Mouse (Mus musculus) midbrain, embryonic 10.5 days (tissue): ENCODE data around the gene Msh6. TPM values are rescaled to one million over a fixed set of nuclear protein-coding genes. Genes with fewer than 3 reads are reported as not detected.
"Not testable (repeated sequence)": the region's sequence is repeated elsewhere in the genome, so short reads cannot be mapped to it uniquely, and the experiment has no call there.

ENCODE experiments used
- DNase-seq: peaks from one replicate; pipeline ENCODE4 v3.0.0-alpha.2; 2017; ENCODE audit warnings: low spot score
- H3K27ac ChIP-seq: fragments of 300-500 bp; sonication (generic); replicated peaks from 2 replicates; pipeline ENCODE4 v1.5.1; 2016; ENCODE audit warnings: mild to moderate bottlenecking
- H3K27me3 ChIP-seq: fragments of 300-500 bp; sonication (generic); 2 replicates; pipeline ENCODE4 v1.6.1; 2016; ENCODE audit warnings: low read depth, mild to moderate bottlenecking; ENCODE audit not compliant: poor library complexity, severe bottlenecking
- H3K36me3 ChIP-seq: fragments of 300-500 bp; sonication (generic); 2 replicates; pipeline ENCODE4 v1.6.1; 2016; ENCODE audit warnings: mild to moderate bottlenecking, moderate library complexity
- H3K4me1 ChIP-seq: fragments of 300-500 bp; sonication (generic); 2 replicates; pipeline ENCODE4 v1.6.1; 2016
- H3K4me3 ChIP-seq: fragments of 300-500 bp; sonication (generic); 2 replicates; pipeline ENCODE4 v1.5.1; 2016; ENCODE audit warnings: mild to moderate bottlenecking, moderate library complexity
- H3K9me3 ChIP-seq: fragments of 300-500 bp; sonication (generic); replicated peaks from 2 replicates; pipeline ENCODE4 v1.6.1; 2016; ENCODE audit warnings: mild to moderate bottlenecking
- WGBS: fragments of 180-500 bp; shearing (Covaris S2); methylation state at CpG from one replicate; pipeline ENCODE4 v1.1.7; 2016; 5-methylcytosine and 5-hydroxymethylcytosine counted together
- polyA plus RNA-seq: library from polyadenylated mRNA; unstranded; fragments of >200 nt; fragmentation: Nextera tagmentation; extraction: Ambion mirVana; gene quantifications from 2 replicates; pipeline ENCODE4 v1.2.1, GENCODE M21; 2016

Gene Msh6
- polyA plus RNA-seq, 1 experiment from 2014 or later, result 95.8 TPM

GRCm38 (mm10) chr17:87971696-87972591 is 2.9 kb upstream of the Msh6 start:
- WGBS, result 89% methylated on average over 15 of the region's 15 CpGs
- H3K27me3 ChIP-seq, H3K9me3 ChIP-seq: not testable (repeated sequence)

GRCm38 (mm10) chr17:87972856-87973255 is 2.0 kb upstream of the Msh6 start:
- Histone ChIP-seq H3K27me3 (peaks cover 5% of the 10 kb centered on the region; the same call in 1 of the 2 replicates), H3K9me3 (no peaks in the 10 kb centered on the region), H3K4me1 (peaks cover 28% of the 10 kb centered on the region), H3K4me3 (no peak overlapping the region), H3K36me3 (peaks cover 15% of the 10 kb centered on the region), H3K27ac (no peak overlapping the region)
- no peak for DNase-seq
- WGBS, result 81% methylated on average over 5 of the region's 5 CpGs

More at GRCm38 (mm10) chr17:87971696-87972591, 2.9 kb upstream of the Msh6 start:
- not testable (repeated sequence) for H3K4me3 ChIP-seq, DNase-seq, H3K36me3 ChIP-seq, H3K27ac ChIP-seq
- H3K4me1 ChIP-seq, result peaks cover 23% of the 10 kb centered on the region

- peaks cover 21% of the 10 kb centered on the region for H3K36me3 ChIP-seq
- H3K27me3 ChIP-seq, result peaks cover 5% of the 10 kb centered on the region; the same call in 1 of the 2 replicates
- no peaks in the 10 kb centered on the region for H3K9me3 ChIP-seq
- 72% methylated on average over 10 of the region's 10 CpGs for WGBS
- H3K4me3 ChIP-seq, result 0 out of 2 replicates have a peak overlapping the region, but pooled peaks have one; percentile 99
- peaks cover 33% of the 10 kb centered on the region for H3K4me1 ChIP-seq
- H3K27ac ChIP-seq, result no peak overlapping the region
- no peak for DNase-seq
Measured at GRCm38 (mm10) chr17:87973261-87974167, 1.3 kb upstream of the Msh6 start.

GRCm38 (mm10) chr17:87975229-87975853 is 479 bp downstream of the Msh6 start:
- peak; percentile 65 for DNase-seq
- WGBS, result under 1% methylated on average over 65 of the region's 68 CpGs
- no peaks in the 10 kb centered on the region for H3K9me3 ChIP-seq
- peaks cover 36% of the 10 kb centered on the region for H3K4me1 ChIP-seq
- peak overlapping the region; percentile 96 for H3K27ac ChIP-seq
- H3K4me3 ChIP-seq, result peak overlapping the region; percentile 99
- peaks cover 39% of the 10 kb centered on the region for H3K36me3 ChIP-seq
- peaks cover 5% of the 10 kb centered on the region; the same call in 1 of the 2 replicates for H3K27me3 ChIP-seq

GRCm38 (mm10) chr17:87976154-87976806 is 1.4 kb downstream of the Msh6 start:
- Histone ChIP-seq H3K36me3 (peaks cover 49% of the 10 kb centered on the region), H3K27me3 (peaks cover 5% of the 10 kb centered on the region; the same call in 1 of the 2 replicates), H3K9me3 (no peaks in the 10 kb centered on the region), H3K4me3 (peak overlapping the region; percentile 99), H3K4me1 (peaks cover 36% of the 10 kb centered on the region), H3K27ac (no peak overlapping the region)
- 76% methylated on average over 9 of the region's 9 CpGs for WGBS
- no peak for DNase-seq

GRCm38 (mm10) chr17:87976927-87977326 is 2.1 kb downstream of the Msh6 start:
- DNase-seq, H3K9me3 ChIP-seq, H3K27me3 ChIP-seq, H3K27ac ChIP-seq: not testable (repeated sequence)
- Histone ChIP-seq H3K4me1 (peaks cover 36% of the 10 kb centered on the region), H3K36me3 (peaks cover 55% of the 10 kb centered on the region), H3K4me3 (peak overlapping the region; percentile 99; the same call in 1 of the 2 replicates)
- 91% methylated on average over 4 of the region's 4 CpGs for WGBS

- H3K36me3 ChIP-seq, result peaks cover 82% of the 10 kb centered on the region
Measured at GRCm38 (mm10) chr17:87979696-87980095, 4.8 kb downstream of the Msh6 start.

GRCm38 (mm10) chr17:87982112-87982511 is 7.2 kb downstream of the Msh6 start:
- Histone ChIP-seq H3K36me3 (peaks cover 99% of the 10 kb centered on the region), H3K4me3 (no peak overlapping the region), H3K9me3 (no peaks in the 10 kb centered on the region), H3K27me3 (no peaks in the 10 kb centered on the region), H3K27ac (no peak overlapping the region), H3K4me1 (peaks cover 15% of the 10 kb centered on the region; the same call in 1 of the 2 replicates)
- WGBS, result 94% methylated on average over 3 of the region's 3 CpGs
- DNase-seq, result no peak

More at GRCm38 (mm10) chr17:87979696-87980095, 4.8 kb downstream of the Msh6 start:
- WGBS, result 97% methylated on average over 1 of the region's 1 CpGs
- H3K4me3 ChIP-seq, DNase-seq, H3K27me3 ChIP-seq, H3K9me3 ChIP-seq, H3K27ac ChIP-seq: not testable (repeated sequence)
- H3K4me1 ChIP-seq, result peaks cover 27% of the 10 kb centered on the region

GRCm38 (mm10) chr17:87983313-87983712 is 8.5 kb downstream of the Msh6 start:
- Histone ChIP-seq H3K36me3 (peaks cover 99% of the 10 kb centered on the region), H3K9me3 (no peaks in the 10 kb centered on the region), H3K4me1 (peaks cover 11% of the 10 kb centered on the region; the same call in 1 of the 2 replicates), H3K4me3 (no peak overlapping the region), H3K27ac (no peak overlapping the region), H3K27me3 (no peaks in the 10 kb centered on the region)
- WGBS, result 83% methylated on average over 4 of the region's 4 CpGs
- no peak for DNase-seq

- DNase-seq, result no peak
- Histone ChIP-seq H3K9me3 (no peaks in the 10 kb centered on the region), H3K36me3 (peaks cover 99% of the 10 kb centered on the region), H3K27me3 (no peaks in the 10 kb centered on the region), H3K4me3 (no peak overlapping the region), H3K4me1 (peaks cover 8% of the 10 kb centered on the region; the same call in 1 of the 2 replicates), H3K27ac (no peak overlapping the region)
- whole genome bisulfite sequencing, result 94% methylated on average over 20 of the region's 20 CpGs
Measured at GRCm38 (mm10) chr17:87984440-87985214, 9.8 kb downstream of the Msh6 start.

GRCm38 (mm10) chr17:87985916-87986315 is 11.1 kb downstream of the Msh6 start:
- DNase-seq, result no peak
- Histone ChIP-seq H3K9me3 (no peaks in the 10 kb centered on the region), H3K36me3 (peaks cover 99% of the 10 kb centered on the region), H3K4me3 (no peak overlapping the region), H3K27ac (no peak overlapping the region), H3K4me1 (peaks cover 8% of the 10 kb centered on the region; the same call in 1 of the 2 replicates), H3K27me3 (no peaks in the 10 kb centered on the region)
- WGBS, result 93% methylated on average over 8 of the region's 8 CpGs
